28 mouse cellular contexts compared by ENCODE assay signal in the genomic region with DNA sequence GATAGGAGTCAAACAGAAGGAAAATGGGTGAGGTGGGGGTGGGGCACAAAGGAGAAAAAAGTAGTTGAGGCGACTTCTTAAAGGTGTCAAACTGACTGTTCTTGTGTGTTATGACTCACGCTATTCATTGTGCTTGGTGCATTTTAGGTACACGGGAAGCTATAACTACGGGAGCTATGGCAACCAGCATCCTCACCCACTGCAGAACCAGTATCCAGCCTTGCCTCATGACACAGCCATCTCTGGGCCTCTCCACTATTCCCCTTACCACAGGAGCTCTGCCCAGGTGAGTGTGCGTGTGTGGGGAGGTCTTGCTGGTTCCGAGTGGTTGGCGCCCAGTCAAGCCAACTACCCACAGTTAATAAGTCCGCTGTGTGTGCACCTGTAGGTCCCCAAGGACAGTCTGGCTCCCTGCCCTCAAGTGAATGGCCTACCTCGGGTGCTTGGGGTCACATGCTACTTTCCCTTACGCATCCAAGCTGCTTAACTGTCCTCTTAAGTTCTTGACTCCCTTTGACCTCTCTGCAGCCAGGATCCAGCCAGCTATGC. TPM values are rescaled to one million over a fixed set of nuclear protein-coding genes. Genes with fewer than 3 reads are reported as not detected.
DNase-seq lines count a peak whose midpoint lies in the region; ATAC-seq and TF ChIP-seq lines count a peak whose summit lies in the region.
"Had no signal": no experiment of that assay in that cellular context is flagged by ENCODE, and none has a peak within 500 bp of the region (broad histone marks: within the 10 kb centered on the region; RNA-seq: fewer than 3 reads in every experiment).

No protein-coding gene starts in this region.

- WGBS in olfactory bulb, adult 2 months: 65% methylated on average over 10 of the region's 10 CpGs

- no peak for TF ChIP-seq POLR2A in olfactory bulb, adult 2 months (IDR thresholded peaks at IDR 0.05; ENCODE audit: insufficient read depth, low read depth, low read length)

- peak overlapping the region; percentile 55; the same call in 1 of the 2 replicates for H3K27ac ChIP-seq in olfactory bulb, adult 2 months (ENCODE audit: insufficient read depth, low read depth, low read length)
- H3K27ac ChIP-seq: embryonic facial prominence, embryonic 12.5 days; forebrain, embryonic 13.5 days; gastrocnemius, adult 2 months; heart, embryonic 15.5 days; hindbrain, embryonic 14.5 days; limb, embryonic 10.5 days; liver, embryonic 15.5 days; macrophage; neural tube, embryonic 13.5 days had no signal

- DNase-seq in frontal cortex, postnatal 36 days (ENCODE audit: low spot score in 2 of 2): no peak
- peak; percentile 16 to 53 for DNase-seq in kidney, postnatal 25 days
- no peak for DNase-seq in kidney, adult 18-20 months
- peak; percentile 84 for DNase-seq in brain, adult 2 months (ENCODE audit: low read depth, low spot score)
- no peak for DNase-seq in testis, postnatal 10 days (ENCODE audit: low spot score)
- DNase-seq: adrenal gland, adult 2 months; cerebellum, adult 11-12 months; cerebellum, postnatal 10 days; gastrocnemius, adult 2 months; heart, postnatal 36 days; liver; spleen, adult 18-20 months; thymus, postnatal 25 days had no signal

- peak; percentile 82 for ATAC-seq in frontal cortex, adult (ENCODE audit: low TSS enrichment)
- ATAC-seq: forebrain, embryonic 13.5 days; intestine, embryonic 16.5 days; midbrain, embryonic 16.5 days; Patski had no signal

- peaks cover 23% of the 10 kb centered on the region for H3K4me1 ChIP-seq in olfactory bulb, adult 2 months (ENCODE audit: control insufficient read depth, insufficient read depth, low read length)
- H3K4me1 ChIP-seq: forebrain, embryonic 13.5 days had no signal

- H3K4me3 ChIP-seq in olfactory bulb, adult 2 months (ENCODE audit: insufficient read depth, low read depth, low read length): no peak overlapping the region
- H3K4me3 ChIP-seq: embryonic facial prominence, embryonic 12.5 days; erythroblast, embryonic 14.5 days; forebrain, embryonic 13.5 days; gastrocnemius, adult 2 months; heart, embryonic 15.5 days; limb, embryonic 10.5 days; liver, embryonic 15.5 days; myocyte; neural tube, embryonic 13.5 days had no signal

- TF ChIP-seq CTCF in olfactory bulb, adult 2 months (IDR thresholded peaks at IDR 0.05; ENCODE audit: insufficient read depth, low read depth, low read length): no peak

RNA-seq across cellular contexts. Expression of gene Ric8b, which starts 21.5 kb away (rescaled TPM):
- not detected in 2 replicates for polyA plus RNA-seq in olfactory bulb, adult 2 months (2012; ENCODE audit: insufficient read depth, insufficient read length, low replicate concordance, missing spikeins)

Comparison
In these comparisons a context has a peak if more than half of its experiments do, and no peak if none do; other contexts are left out.
1. DNase-seq: peak in kidney, postnatal 25 days (2 of 2) and brain, adult 2 months (single experiment); none in frontal cortex, postnatal 36 days (0 of 2), kidney, adult 18-20 months (single experiment) and testis, postnatal 10 days (single experiment).